Mouse (Mus musculus) olfactory bulb, adult 2 months (tissue): Measurements from ENCODE around the gene Ubash3b.

ENCODE experiments used
- CTCF ChIP-seq: fragments of 200-500 bp; IDR thresholded peaks from 2 replicates; pipeline ENCODE4 v1.5.1; 2012; ENCODE audit warnings: low read depth, mild to moderate bottlenecking, low read length, moderate library complexity; ENCODE audit not compliant: insufficient read depth
- POLR2A ChIP-seq: fragments of 200-500 bp; IDR thresholded peaks from 2 replicates; pipeline ENCODE4 v1.6.1; 2012; ENCODE audit warnings: mild to moderate bottlenecking, low read depth, low read length, moderate library complexity; ENCODE audit not compliant: insufficient read depth

DNA sequence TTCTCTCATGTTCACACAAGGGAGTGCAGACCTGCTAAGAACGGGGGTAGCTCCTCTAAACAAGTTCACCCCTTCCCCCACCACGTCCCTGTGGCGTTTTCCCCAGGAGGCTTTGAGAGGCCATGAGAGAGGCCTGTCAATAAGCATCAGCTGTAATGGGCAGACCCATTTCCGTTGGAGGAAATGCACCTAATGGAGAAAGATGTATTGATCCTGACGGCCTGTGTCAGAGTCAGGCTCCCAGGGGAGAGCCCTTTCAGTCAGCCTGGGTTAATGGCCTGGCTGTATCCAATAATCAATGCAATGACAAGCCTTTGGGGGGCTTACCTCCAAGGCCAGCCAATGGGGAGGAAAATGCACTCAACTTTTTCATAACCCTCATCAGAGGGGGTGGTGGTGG, 100.1 kb downstream of the Ubash3b start:
- TF ChIP-seq CTCF: no peak
- TF ChIP-seq POLR2A: no peak
